Mouse (Mus musculus): ENCODE data around the gene St6galnac1. TPM values are rescaled to one million over a fixed set of nuclear protein-coding genes. Genes with fewer than 3 reads are reported as not detected.

The St6galnac1 gene
- polyA plus RNA-seq, 1 experiment: not detected

DNA sequence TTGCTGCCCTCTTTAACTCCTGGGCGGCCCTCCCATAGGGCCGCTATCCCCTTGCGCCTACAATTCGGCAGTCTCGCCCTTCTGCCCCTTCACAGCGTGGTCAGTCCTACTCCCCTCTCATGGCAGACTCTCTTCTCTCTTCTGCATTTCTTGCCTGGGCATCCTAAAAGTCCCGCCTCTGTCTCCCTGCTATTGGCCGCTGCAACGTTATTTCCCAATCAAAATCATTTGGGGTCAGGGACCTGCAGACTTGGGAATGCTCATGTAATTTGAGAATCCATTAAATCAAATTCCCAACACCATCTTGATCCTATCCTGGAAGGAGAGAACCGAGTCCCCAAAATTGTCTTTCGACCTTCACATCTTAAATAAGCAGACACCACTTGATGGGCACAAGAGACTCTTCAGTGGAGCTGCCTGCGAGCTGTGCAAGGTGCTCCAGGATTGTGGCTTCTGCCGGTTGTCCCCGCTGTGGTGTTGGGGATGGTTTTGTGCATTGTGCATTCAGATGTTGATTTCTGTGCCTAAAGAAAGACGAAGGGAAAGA, 54.9 kb downstream of the St6galnac1 start:
- peak overlapping the region; percentile 51 for H3K9ac ChIP-seq (ENCODE audit: low read depth, poor library complexity, severe bottlenecking)
- peaks cover 9% of the 10 kb centered on the region for H3K4me1 ChIP-seq (ENCODE audit: control insufficient read depth, insufficient read depth, low read length)
- no peak overlapping the region for H3K27ac ChIP-seq (ENCODE audit: insufficient read depth, low read length)
- no peaks in the 10 kb centered on the region for H3K27me3 ChIP-seq (ENCODE audit: control insufficient read depth, insufficient read depth, low read length, poor library complexity, severe bottlenecking)
- H3K9me3 ChIP-seq (replicated peaks; ENCODE audit: control insufficient read depth, insufficient read depth, low read length, poor library complexity, severe bottlenecking): peaks cover 15% of the 10 kb centered on the region
- no peaks in the 10 kb centered on the region for H3K36me3 ChIP-seq (ENCODE audit: control insufficient read depth, insufficient read depth, low read length, poor library complexity, severe bottlenecking)
- peak overlapping the region; percentile 60 for H3K4me3 ChIP-seq (ENCODE audit: low read depth, low read length)
- TF ChIP-seq EP300 (IDR thresholded peaks at IDR 0.05; ENCODE audit: insufficient read depth, low read depth, low read length) (no peak), CTCF (IDR thresholded peaks at IDR 0.05; ENCODE audit: low read depth, low read length) (no peak), POLR2A (IDR thresholded peaks at IDR 0.05; ENCODE audit: insufficient read depth, low read length) (no peak)

Other genes with a start within 250 kb of the St6galnac1 start
- 0.64 and 0.88 TPM in 2 replicates for gene Sphk1, start 244.6 kb downstream of the St6galnac1 start, polyA plus RNA-seq (2011; ENCODE audit: insufficient read depth, insufficient read length, low read depth, missing spikeins)
- 36.1 and 43.6 TPM in 2 replicates for gene Ube2o, start 194.1 kb downstream of the St6galnac1 start, polyA plus RNA-seq (2011; ENCODE audit: insufficient read depth, insufficient read length, low read depth, missing spikeins)
- not detected in 2 replicates for gene Aanat, start 189.1 kb downstream of the St6galnac1 start, polyA plus RNA-seq (2011; ENCODE audit: insufficient read depth, insufficient read length, low read depth, missing spikeins)
- 36.5 and 39.1 TPM in 2 replicates for gene Rhbdf2, start 148.5 kb downstream of the St6galnac1 start, polyA plus RNA-seq (2011; ENCODE audit: insufficient read depth, insufficient read length, low read depth, missing spikeins)
- gene Prcd, start 122.0 kb downstream of the St6galnac1 start, polyA plus RNA-seq (2011; ENCODE audit: insufficient read depth, insufficient read length, low read depth, missing spikeins): not detected in 2 replicates
- not detected in 2 replicates for gene Cygb, start 121.2 kb downstream of the St6galnac1 start, polyA plus RNA-seq (2011; ENCODE audit: insufficient read depth, insufficient read length, low read depth, missing spikeins)
- 20.4 and 22.1 TPM in 2 replicates for gene Mxra7, start 52.5 kb upstream of the St6galnac1 start, polyA plus RNA-seq (2011; ENCODE audit: insufficient read depth, insufficient read length, low read depth, missing spikeins)
- 27.5 TPM in 2 replicates for gene Mettl23, start 67.8 kb upstream of the St6galnac1 start, polyA plus RNA-seq (2011; ENCODE audit: insufficient read depth, insufficient read length, low read depth, missing spikeins)
- 45.6 and 49.0 TPM in 2 replicates for gene Jmjd6, start 67.9 kb upstream of the St6galnac1 start, polyA plus RNA-seq (2011; ENCODE audit: insufficient read depth, insufficient read length, low read depth, missing spikeins)
- 14.6 and 15.1 TPM in 2 replicates for gene Mfsd11, start 76.9 kb upstream of the St6galnac1 start, polyA plus RNA-seq (2011; ENCODE audit: insufficient read depth, insufficient read length, low read depth, missing spikeins)
- gene Srsf2, start 77.6 kb upstream of the St6galnac1 start, polyA plus RNA-seq (2011; ENCODE audit: insufficient read depth, insufficient read length, low read depth, missing spikeins): 414 and 425 TPM in 2 replicates
- 9.3 and 10.2 TPM in 2 replicates for gene Mgat5b, start 143.4 kb upstream of the St6galnac1 start, polyA plus RNA-seq (2011; ENCODE audit: insufficient read depth, insufficient read length, low read depth, missing spikeins)

All from ES-Bruce4 (cell line).